Mouse (Mus musculus) C2C12 (cell line): ENCODE measurements around the gene Tmem82.

ENCODE experiments used
- CEBPB ChIP-seq: IDR thresholded peaks from one replicate; pipeline ENCODE4 v1.6.1; 2011; ENCODE audit warnings: low read depth, mild to moderate bottlenecking, control low read depth, moderate library complexity
- CTCF ChIP-seq: IDR thresholded peaks from one replicate; pipeline ENCODE4 v1.5.1; 2011; ENCODE audit not compliant: control insufficient read depth, insufficient read depth, insufficient read length
- FOSL1 ChIP-seq: IDR thresholded peaks from one replicate; pipeline ENCODE4 v1.8.0; 2011; ENCODE audit warnings: mild to moderate bottlenecking, low read length; ENCODE audit not compliant: poor library complexity, insufficient read depth, severe bottlenecking
- MAX ChIP-seq: IDR thresholded peaks from one replicate; pipeline ENCODE4 v1.6.1; 2011; ENCODE audit warnings: mild to moderate bottlenecking, control low read depth
- MYOD1 ChIP-seq: IDR thresholded peaks from one replicate; pipeline ENCODE4 v1.6.1; 2011; ENCODE audit warnings: low read depth; ENCODE audit not compliant: control insufficient read depth, insufficient read length
- MYOG ChIP-seq: IDR thresholded peaks from one replicate; pipeline ENCODE4 v1.6.1; 2011; ENCODE audit not compliant: control insufficient read depth, insufficient read length; ENCODE audit errors: extremely low read depth
- USF1 ChIP-seq: IDR thresholded peaks from one replicate; pipeline ENCODE4 v1.6.1; 2011; ENCODE audit warnings: low read depth, mild to moderate bottlenecking, control low read depth, moderate library complexity

DNA sequence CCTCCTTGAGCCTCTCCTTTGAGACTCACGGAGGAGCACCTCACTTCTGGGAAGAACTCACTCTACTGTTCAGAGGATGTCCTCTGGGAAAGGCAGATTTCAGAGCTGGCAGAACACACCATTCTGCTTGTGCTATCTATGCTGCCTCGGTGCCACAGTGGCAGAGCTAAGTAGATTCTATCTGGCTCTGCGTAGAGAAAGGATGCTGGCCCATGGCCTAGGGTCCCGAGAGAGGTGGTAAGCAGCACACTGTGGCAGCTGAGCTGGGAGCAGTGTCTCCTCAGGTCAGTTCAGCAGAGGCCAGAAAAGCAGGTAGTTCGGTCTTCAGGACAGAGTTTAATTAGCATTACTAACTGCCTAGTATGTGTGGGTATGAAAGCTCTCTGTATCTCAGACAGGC lies 29.8 kb upstream of the Tmem82 start:
- TF ChIP-seq MYOD1 (no peak), CTCF (no peak), CEBPB (no peak), USF1 (no peak), MAX (no peak), FOSL1 (no peak), MYOG (no peak)
